Mouse (Mus musculus) gastrocnemius, postnatal 25 days (tissue): ENCODE data around the gene Nectin1. TPM values are rescaled to one million over a fixed set of nuclear protein-coding genes. Genes with fewer than 3 reads are reported as not detected.

Experiments used
- DNase-seq: peaks from one replicate; pipeline ENCODE4 v3.0.0; 2022
- total RNA-seq, 2 experiments: library from RNA; stranded (reverse); gene quantifications; 1 replicate in 1 of 2; 2 replicates in 1 of 2; pipeline ENCODE4 v1.2.3; 2021

The Nectin1 gene
- total RNA-seq, 2 experiments from 2014 or later = 2.1 to 2.6 TPM

DNA sequence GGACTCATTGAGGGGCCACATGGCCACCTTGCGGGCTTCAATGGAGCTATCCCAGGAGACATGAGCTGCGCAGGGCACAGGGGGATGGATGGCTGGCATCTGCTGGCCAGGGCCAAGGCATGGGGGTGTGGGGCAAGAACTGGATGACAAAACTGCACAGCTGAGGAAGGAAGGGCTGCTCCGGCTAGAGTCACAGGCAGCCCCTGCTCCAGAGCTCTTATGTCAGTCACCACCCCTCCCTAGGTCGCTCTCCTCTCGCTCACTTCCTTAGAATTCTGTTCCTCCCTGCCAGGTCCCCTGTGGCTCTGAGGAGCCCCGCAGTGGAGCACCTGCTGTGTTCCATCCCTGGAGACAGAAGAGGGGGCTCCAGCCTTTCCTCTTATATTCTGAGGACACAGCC, 63.8 kb downstream of the Nectin1 start:
- no peak for DNase-seq

DNA sequence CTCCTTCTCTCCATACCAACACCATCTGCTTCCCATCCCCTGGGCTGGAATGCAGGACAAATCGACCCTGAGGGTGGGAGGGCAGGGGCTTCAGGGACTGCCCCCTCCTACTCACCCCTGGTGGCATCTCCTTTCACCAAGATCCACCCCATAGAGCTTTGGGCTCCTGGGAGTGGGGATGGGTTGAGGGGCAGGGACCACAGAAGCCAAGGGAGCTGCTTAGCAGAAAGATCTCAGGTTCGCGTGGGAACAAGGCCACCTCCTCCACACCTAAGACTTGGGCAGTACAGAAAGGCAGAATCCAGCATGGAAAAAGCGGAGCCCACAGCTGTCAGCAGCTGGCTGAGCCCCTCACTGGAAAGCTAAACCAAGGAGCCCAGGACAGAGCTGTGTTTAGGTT, 64.3 kb downstream of the Nectin1 start:
- no peak for DNase-seq

DNA sequence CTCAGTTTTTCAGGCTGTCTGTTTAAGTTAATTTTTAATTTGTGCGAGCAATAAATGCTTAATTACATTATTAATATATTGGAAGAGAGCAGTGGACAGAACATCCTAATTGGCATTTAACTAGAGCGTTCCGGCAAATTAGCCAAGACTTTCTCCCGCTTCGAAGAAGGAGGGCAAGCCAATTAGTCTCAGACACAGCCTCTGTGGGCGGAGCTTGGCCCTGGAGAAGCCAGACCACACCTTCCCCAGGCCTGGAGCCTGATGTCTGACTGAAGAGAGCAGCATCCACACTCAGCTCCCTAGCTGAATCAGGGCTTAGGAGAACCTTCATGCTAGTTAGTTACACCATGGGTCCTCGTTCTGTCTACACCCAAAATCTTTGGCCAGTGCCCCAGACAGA, 64.8 kb downstream of the Nectin1 start:
- DNase-seq = peak; percentile 24

DNA sequence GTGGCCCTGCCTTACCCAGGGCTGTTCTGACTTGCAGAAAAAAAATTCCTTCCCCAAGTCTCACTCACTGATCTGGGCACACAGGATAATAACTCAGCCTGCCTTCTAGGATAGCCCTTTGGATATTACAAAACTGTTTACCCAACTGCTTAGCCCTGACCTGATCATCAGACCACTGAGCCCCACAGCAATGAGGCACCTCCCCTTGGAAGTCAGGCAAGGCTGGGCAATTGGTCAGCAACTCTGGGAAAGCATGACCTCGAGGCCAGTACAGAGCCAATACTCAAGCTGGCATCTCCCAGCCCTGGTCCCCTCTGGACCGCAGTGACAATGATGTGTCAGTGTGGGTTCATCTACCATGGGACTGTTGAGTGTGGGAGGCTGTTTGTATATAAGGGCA, 69.4 kb downstream of the Nectin1 start:
- no peak for DNase-seq

DNA sequence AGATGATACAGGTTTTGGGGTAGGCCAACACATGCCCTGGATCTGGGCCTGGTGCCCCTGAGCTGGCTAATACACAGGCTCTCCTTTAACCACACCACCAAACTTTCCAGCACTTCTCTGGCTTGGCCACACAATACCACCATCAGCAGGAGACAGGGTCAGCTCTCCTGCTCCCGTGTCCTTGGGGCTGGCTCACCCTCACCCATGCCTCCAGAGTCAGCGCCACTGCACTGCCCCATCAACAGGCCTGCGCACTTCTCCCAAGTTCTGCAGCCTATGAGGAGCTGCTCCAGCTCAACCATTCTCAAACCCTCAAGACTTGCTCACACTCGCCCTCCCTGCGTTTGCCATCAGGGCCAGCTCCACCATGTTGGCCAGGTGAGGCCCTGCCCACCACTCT, 78.4 kb downstream of the Nectin1 start:
- no peak for DNase-seq

DNA sequence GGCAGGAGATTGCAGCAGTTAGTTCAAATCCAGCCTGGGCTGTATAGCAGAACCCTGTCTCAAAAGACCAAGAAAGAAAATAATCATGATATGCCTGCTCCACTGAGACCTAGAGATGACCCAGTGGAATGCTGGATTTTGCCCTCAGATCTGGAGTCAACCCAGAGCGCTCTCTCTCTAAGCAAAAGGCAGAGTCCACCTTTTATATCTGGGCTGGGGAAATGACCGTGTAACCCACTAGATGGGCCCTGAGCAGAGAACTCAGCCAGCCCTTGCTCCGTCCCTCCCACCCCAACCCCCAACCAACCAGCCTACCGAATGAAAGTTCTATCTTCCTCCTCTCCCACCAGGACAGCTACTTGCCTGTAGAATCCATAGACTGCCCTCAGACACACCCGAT, 81.4 kb downstream of the Nectin1 start:
- no peak for DNase-seq

DNA sequence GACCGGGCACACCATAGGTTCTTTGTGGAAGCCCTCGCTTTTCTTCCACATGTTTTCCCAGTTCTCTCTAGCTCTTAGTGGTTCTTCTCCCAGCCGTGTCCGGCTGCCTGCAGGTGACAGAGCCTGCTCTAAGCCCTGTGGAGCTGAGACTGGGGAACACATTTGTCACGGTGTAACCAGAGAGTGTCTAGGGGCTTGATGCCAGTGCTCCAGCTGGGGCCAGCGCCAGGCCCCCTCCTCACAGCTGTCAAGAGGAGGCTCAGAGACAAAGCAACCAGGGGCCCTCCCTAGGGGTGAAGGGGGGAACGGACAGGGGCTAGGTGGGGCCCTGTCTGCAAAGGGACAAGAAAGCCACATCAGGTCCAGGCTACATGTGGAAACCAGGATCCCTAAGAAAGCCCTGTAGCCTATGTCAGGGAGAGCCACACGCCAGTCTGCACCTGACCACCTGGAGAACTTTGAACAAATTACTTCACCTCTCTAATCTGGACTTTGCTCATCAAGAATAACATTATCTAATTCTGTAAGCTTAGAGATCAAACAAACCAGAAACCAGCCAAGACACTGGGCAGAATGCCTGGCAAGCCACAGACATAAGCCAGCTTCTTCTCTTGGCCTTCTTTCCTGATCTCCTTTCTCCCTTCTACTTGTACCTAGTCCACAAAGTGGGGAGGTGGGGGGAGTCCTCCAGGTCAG, 82.9 kb downstream of the Nectin1 start:
- peak; percentile 27 for DNase-seq

DNA sequence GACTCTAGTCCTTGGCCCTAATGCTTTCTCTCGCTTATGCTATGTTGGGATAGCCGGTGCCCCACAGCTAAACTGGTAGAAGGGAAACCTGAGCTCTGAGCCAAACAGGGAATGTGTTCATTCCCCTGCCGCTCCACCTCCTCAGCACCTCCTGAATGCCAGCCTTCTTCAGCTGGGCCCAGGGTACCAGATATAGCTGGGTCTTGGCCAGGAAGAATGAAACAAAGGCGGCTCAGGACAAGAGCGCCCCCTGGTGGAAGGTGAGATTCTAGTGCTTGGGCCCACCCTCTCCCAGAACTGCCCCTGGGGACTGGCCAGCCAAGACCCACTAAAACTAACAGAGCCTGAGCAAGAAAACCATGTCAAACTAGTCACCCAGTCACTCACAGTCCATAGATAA, 83.8 kb downstream of the Nectin1 start:
- DNase-seq = no peak

DNA sequence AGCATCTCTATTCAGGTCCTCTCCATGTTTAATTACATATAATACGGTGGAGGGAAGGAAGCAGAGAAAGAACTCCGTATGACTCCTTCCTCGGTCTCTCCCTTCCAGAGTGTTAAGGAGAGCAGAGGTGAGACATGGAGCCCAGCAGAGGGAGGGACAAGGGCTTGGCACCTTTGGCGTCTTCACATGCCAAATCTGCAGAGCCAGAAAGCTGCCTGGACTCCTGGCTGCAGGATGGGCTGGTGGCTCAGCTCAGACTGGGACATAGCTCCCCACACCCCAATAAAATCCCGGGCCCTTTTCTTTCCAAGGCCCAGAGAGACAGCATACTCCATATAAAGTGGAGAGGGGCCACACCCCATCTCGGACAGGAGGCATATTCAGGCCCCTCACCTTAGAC, 85.2 kb downstream of the Nectin1 start:
- DNase-seq = no peak

DNA sequence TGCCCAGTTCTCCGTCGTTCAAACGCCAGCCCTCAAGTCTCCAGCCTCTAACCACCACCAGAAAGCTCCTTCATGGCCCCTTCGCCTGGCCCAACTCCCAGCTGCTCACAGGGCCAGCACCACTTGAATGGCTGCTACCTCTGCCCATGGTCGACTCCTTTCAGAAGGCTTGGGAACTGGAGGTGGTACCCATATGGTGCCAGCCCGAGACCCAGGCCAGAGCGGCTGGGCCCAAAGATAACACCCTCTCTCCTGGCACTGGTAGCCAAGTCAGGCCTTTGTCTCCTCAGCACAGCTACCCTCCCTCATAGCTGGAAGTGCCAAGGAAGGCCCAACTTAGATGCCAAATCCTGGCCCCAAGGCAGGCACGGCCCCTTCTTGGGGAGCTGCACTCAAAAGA, 89.4 kb downstream of the Nectin1 start:
- DNase-seq = no peak

DNA sequence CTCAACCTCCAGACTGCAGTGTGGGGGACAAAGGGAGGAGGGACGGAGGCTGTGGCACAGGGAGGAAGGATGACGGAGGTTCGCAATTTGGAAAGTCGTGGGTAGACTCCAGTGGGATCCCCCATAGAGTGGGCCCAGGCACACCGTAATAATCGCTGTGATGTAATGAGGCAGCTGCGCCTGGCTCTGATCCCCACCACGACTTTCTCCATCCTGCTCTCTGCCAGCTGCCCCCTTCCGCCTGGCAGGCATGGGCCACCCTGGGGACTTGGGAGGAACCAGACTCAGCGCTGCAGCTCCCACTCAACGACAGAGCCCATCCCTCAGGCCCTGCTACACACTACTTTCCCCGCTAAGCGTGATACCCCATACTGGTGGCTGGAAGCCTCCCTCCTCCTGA, 90.5 kb downstream of the Nectin1 start:
- DNase-seq = no peak

DNA sequence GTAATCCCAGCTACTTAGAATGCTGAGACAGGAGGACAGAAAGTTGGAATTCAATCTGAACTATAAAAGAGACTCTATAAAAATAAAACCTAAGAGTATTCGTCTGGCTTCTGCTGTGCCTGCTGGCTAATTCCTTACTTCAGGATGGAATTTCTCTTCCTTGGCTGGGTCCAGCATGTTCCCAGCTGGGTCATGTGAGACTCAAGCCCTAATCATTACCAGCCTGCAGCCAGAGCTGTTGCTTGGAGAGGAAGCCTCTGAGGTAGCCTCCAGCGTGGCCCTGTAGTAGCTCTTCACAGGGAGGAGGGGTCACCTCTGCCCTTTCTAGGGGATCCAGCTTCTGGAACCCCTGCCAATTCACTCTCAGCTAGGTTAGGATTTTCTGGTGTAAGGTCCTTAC, 94.8 kb downstream of the Nectin1 start:
- DNase-seq = peak; percentile 25

DNA sequence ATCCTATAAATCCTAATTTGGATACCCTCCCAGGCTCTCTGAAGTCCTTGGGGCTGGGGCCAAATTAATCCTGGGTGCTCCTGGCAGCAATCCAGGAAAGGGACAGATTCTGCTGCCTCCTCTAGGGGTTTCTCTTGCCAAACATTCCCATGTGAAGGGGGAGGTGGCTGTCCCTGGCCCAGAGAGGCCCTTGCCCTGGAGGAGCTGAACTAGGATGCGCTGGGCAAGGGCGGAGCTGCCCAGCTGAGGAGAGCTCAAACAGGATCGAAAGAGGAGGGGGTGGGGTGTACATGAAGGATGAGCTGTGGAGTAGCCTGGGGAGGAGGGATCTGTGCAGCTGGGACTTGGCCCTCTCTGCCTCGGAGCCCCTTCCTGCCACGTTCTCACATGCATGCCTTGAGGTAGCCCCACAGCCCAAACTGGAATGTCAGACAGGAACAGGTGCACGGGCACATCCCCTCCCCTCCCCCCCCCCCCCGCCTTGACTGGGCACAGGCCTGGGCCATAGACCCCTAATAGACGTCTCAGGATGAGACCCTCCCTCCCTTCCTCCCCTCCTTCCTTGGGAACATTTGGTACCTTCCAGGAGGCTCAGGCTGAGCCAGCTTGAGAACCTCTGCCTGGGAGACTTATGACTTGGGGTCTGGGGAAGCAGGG, 99.3 kb downstream of the Nectin1 start:
- DNase-seq = no peak

DNA sequence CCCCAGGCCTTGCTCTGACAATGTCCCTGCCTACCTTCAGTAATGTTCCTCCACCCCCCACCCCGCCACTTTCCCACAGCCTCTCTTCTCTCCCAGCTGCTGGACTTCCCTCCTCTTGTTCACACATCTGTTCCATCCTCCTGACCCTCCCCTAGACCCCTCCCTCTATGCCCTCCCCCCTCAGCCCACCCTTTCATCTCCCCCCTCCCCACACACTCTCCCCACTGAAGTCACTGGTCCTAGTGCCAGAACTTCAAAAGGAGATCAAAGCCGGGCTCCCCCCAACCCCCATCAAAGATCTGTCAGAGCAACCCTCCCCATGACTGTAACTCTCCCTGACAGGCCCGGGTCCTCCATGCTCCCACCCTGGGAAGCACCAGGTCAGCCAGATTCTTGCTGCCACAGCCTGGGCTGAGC, 99.9 kb downstream of the Nectin1 start:
- DNase-seq = no peak

DNA sequence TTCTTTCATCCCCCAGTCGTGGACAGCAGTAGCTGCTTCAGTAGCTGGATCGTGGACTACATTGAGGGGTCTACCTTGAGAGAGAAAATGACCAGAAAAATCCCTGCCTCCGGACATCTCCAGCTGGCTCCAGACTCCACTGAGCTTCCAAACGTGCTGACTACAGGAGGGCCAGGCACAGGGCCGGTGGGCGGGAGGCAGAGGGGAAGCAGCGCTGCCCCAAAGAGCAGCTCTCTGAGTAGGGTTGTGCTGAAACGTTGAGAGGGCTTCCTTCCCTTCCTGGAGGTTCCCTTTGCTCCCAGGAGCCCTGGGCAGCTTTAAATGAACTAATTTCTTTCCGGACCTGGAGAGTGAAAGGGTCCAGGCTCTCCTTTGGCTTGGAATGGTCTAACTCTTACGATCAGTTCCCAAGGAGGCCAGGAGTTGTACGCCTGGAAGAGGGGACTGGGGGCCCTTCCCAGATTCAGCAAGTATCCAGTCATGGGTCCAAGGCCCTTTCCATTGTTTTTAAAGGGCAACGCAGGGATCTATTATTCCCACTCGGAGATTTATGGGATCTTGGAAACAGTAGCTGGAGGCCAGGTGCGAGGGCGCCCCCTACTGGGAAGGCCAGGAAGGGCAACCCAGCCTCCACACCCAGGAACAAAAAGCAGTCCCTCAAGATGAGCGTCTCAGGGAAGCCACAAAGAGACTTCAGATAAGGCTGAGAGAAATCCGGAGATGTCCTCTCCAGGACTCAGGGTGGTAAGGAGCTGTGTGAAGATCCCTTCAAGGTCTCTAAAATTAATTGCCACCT, 102.1 kb downstream of the Nectin1 start:
- no peak for DNase-seq

DNA sequence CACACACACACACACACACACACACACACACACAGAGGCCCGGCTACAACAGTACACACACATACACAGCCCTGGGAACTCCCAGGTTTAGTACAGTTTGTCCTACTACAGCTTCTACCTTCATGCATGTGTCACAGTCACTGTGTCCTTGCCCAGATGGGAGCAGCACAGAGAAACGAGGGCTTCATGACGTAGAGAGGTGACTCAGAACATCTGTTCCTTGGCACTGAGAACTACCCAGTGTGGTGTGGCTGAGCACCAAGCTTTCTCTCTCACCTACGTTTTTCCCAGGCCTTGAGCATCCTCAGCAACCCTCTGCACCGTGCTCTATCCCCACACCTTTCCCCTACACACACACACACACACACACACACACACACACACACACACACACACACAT, 104.1 kb downstream of the Nectin1 start:
- no peak for DNase-seq

DNA sequence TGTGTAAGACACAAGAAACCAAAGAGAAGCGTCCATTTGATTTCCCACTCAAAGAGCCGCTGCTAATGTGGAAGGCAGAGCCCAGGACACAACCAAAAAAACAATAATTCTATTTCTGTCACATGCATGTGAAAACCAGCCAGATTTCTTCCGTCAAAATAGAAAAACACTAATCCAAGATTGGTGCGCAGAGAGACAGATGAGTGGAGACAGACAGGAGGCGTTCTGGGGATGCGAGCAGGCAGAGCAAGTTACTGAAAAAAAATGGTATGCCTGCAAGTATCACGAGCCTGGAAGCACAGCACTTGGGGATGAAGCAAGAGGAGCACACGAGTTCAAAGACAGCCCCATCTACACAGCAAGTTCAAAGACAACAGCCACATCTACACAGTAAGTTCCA, 106.5 kb downstream of the Nectin1 start:
- no peak for DNase-seq

DNA sequence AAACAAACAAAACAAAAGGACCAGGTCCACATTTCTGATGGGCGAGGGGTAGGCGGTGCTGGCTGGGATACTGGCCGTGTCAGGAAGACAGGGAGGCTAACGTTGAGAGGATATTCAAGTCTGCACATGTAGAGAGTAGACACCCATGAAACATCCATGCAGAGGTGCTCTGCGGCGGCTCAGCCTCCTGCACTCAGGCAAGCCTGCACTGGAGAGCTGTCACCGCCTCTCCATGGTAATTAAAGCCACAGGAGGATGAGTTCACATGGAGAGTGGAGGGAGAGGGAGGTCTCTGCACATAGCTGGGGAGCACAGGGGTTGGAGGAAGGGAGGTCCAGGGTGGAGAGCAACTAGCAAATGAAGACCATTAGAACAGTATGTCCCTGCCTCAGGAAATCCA, 107.4 kb downstream of the Nectin1 start:
- no peak for DNase-seq

DNA sequence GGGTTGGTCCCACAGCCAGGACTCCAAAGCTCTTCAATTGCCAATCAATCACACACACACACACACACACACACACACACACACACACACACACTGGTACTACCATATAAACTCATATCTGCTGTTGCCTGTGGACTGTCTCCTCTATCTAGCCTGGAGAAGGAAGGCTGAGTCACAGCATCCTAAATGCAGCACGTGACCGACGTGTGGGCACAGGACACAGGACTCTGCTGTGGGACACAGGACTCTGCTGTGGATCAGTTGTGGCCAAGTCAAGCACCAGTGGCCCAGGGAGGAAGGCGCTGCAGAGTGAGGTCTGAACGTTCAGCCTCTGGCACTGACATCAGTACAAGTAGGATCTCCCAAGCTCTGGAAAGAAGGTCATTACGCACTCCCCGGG, 112.1 kb downstream of the Nectin1 start:
- no peak for DNase-seq
